Mouse (Mus musculus): ENCODE results near the gene Gm10320. TPM values are rescaled to one million over a fixed set of nuclear protein-coding genes. Genes with fewer than 3 reads are reported as not detected.

Gene Gm10320
- polyA plus RNA-seq, 1 experiment from 2014 or later = 0.79 TPM

DNA sequence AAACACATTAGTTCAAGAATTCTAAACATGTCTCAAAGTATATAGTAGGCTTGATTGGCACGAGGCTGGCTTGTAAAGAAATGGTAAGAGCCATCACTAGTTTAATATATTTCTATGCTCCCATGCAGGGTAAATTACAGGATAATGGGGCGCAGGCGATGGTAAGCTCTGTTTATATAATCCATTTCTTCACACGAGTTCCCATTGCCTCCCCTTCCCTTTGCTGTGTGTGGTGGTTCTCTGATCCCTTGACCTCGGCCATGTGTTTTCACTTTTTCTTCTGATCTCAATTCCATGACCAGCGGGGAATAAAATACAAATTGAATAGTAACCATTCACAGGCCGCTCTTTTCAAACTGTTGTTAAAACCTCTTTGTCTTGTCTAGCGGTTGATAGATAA, 11.8 kb upstream of the Gm10320 start:
- 3% methylated on average over 8 of the region's 8 CpGs for WGBS
- H3K4me2 ChIP-seq = peak overlapping the region; percentile 76; the same call in 1 of the 2 replicates

DNA sequence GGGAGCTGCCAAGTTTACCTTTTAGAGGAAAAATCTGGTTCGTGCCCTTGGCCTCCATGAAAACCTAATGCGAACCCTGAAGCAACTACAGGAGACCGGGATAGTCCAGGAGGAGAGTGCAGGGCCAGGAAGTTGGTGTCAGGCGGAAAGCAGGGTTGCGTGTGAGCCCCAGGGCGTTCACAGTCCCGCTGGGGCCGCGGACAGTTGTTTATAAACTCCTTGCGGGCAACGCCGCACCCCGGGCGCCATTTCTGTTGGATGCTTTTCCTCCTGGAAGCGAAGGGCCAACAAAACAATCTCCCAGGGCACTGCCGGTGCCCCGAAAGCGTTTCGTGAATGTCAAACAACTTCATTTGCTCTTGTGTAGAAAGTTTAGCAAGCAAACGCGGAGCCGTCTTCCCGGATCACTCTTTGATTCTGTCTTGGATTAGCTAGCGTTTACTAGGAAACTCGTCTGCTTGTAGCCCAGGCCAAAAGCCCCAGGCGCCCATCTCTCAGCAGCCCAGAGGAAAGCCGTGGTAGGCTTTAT, 11.1 kb upstream of the Gm10320 start:
- H3K4me3 ChIP-seq = peak overlapping the region; percentile 25
- WGBS = 2% methylated on average over 27 of the region's 27 CpGs
- H3K9ac ChIP-seq = no peak overlapping the region
- peaks cover 28% of the 10 kb centered on the region for H3K4me1 ChIP-seq (replicated peaks)
- H3K27ac ChIP-seq = no peak overlapping the region
- peak overlapping the region; percentile 51 for H3K4me2 ChIP-seq
- no peaks in the 10 kb centered on the region for H3K36me3 ChIP-seq
- no peak for ATAC-seq (replicated peaks; ENCODE audit: insufficient number of reproducible peaks, insufficient read depth, low FRiP score, low read depth)
- H3K27me3 ChIP-seq = peaks cover 99% of the 10 kb centered on the region
- H3K9me3 ChIP-seq (replicated peaks) = no peaks in the 10 kb centered on the region

More for the DNA sequence above, 11.8 kb upstream of the Gm10320 start:
- no peak overlapping the region for H3K9ac ChIP-seq
- 0 out of 2 replicates have a peak overlapping the region, but pooled peaks have one; percentile 42 for H3K4me3 ChIP-seq
- H3K27ac ChIP-seq = no peak overlapping the region
- peaks cover 99% of the 10 kb centered on the region for H3K27me3 ChIP-seq
- no peaks in the 10 kb centered on the region for H3K9me3 ChIP-seq (replicated peaks)
- no peak for ATAC-seq (replicated peaks; ENCODE audit: insufficient number of reproducible peaks, insufficient read depth, low FRiP score, low read depth)
- H3K36me3 ChIP-seq = no peaks in the 10 kb centered on the region
- peaks cover 28% of the 10 kb centered on the region for H3K4me1 ChIP-seq (replicated peaks)

DNA sequence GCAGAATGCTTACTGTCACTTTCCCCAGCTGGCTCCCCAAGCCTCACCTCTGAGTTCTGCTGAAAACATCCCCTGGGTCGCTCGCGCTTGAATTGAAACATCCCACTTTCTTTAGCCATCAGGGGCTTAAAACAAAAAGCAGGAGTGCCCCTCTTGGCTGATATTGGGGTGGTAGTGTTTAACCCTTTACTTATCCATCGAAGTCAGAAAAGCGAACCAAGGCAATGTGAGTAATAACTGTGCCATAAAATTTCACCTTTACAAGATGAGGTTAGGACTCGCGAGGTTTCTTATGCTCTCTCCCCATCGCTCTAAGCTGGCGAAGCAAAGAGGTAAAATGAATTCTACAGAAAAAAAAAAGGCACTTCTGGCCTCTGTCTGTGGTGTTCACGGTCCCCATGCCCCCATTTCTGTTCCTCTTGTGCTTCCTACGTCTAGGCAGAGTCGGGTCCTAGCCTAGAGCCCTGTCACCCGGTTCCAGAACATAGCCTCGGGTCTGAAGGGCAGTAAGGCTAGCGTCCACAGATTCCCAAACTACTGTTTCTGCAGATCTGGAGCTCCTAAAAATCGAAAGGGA, 10.5 kb upstream of the Gm10320 start:
- H3K36me3 ChIP-seq = no peaks in the 10 kb centered on the region
- H3K27ac ChIP-seq = no peak overlapping the region
- peaks cover 99% of the 10 kb centered on the region for H3K27me3 ChIP-seq
- no peak for ATAC-seq (replicated peaks; ENCODE audit: insufficient number of reproducible peaks, insufficient read depth, low FRiP score, low read depth)
- peaks cover 28% of the 10 kb centered on the region for H3K4me1 ChIP-seq (replicated peaks)
- H3K4me3 ChIP-seq = peak overlapping the region; percentile 25
- 5% methylated on average over 16 of the region's 16 CpGs for WGBS
- peak overlapping the region; percentile 51; the same call in 1 of the 2 replicates for H3K4me2 ChIP-seq
- H3K9ac ChIP-seq = no peak overlapping the region
- H3K9me3 ChIP-seq (replicated peaks) = no peaks in the 10 kb centered on the region

DNA sequence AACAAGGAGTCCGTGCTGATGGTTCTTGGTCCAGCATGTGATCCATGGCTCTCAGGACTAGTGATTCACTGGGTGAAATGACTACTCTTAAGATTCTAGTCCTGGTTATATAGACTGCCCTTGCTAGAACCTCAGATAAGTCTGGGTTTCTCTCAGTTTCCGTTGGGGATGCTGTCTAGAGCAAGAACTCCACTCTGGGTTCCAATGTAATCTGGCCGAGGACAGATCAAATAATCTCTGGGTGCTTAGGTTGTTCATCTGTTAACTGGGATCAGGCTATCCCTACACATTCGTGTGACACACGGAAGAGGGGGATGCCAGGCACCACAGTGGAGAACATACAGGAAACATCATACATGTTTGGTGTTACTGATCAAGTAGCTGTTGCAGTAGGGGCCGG, 9.5 kb upstream of the Gm10320 start:
- WGBS = 8% methylated on average over 6 of the region's 6 CpGs
- H3K9me3 ChIP-seq (replicated peaks) = no peaks in the 10 kb centered on the region
- no peak for ATAC-seq (replicated peaks; ENCODE audit: insufficient number of reproducible peaks, insufficient read depth, low FRiP score, low read depth)
- no peaks in the 10 kb centered on the region for H3K36me3 ChIP-seq
- peaks cover 28% of the 10 kb centered on the region for H3K4me1 ChIP-seq (replicated peaks)
- no peak overlapping the region for H3K4me3 ChIP-seq
- H3K4me2 ChIP-seq = no peak overlapping the region
- no peak overlapping the region for H3K27ac ChIP-seq
- H3K27me3 ChIP-seq = peaks cover 94% of the 10 kb centered on the region
- no peak overlapping the region for H3K9ac ChIP-seq

DNA sequence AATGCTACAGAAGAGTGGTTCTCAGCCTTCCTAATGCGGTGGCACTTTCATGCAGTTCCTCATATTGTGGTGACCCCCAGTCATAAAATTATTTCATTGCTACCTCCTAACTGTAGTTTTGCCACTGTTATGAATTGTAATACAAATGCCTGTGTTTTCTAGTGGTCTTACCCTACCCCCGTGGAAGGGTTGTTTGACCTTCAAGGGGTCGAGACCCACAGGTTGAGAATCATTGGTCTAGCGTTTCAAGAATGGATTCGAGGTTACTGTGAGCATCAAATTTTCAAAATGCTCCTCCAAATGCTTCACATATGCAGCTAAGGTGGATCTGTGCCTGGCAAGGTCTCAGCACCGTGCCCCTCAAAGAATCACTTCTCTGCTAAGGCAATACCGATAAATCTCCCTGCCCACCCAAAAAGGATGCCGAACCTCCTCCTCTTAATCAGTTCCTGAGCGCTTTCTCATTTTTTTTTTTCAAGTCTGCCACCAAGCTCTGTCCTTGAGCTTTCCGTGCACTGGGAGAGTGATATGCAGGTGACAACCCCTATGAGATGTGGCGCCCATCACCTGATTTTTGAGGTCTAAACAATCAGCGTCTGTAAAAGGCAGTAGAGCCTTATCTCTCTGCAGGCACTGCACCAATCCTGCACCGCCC, 8.8 kb upstream of the Gm10320 start:
- H3K27ac ChIP-seq = no peak overlapping the region
- no peaks in the 10 kb centered on the region for H3K36me3 ChIP-seq
- peaks cover 87% of the 10 kb centered on the region for H3K27me3 ChIP-seq
- H3K4me3 ChIP-seq = no peak overlapping the region
- peaks cover 28% of the 10 kb centered on the region for H3K4me1 ChIP-seq (replicated peaks)
- H3K9ac ChIP-seq = no peak overlapping the region
- no peaks in the 10 kb centered on the region for H3K9me3 ChIP-seq (replicated peaks)
- WGBS = 26% methylated on average over 13 of the region's 13 CpGs
- no peak for ATAC-seq (replicated peaks; ENCODE audit: insufficient number of reproducible peaks, insufficient read depth, low FRiP score, low read depth)
- no peak overlapping the region for H3K4me2 ChIP-seq

DNA sequence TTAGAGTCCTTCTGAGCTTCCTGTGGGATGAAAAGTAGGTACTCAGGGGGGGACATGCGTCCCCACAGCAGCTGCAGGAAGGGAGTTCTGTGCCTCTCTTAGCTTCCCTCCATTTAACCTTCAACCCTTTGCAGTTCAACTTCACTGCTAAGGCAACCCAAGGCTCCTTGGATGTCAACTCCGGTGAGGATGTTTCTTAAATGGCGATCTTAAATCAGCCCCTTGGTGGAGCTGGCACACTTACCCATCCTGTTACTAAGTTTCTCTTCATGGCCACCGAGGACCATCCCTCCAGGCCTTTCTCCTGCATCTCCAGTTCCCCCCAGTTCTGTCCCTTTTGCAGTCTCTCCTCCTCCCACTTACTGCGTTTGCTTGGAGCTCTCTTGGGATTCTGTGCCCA, 6.8 kb upstream of the Gm10320 start:
- H3K4me1 ChIP-seq (replicated peaks) = peaks cover 12% of the 10 kb centered on the region
- H3K27me3 ChIP-seq = peaks cover 78% of the 10 kb centered on the region
- H3K9me3 ChIP-seq (replicated peaks) = no peaks in the 10 kb centered on the region
- no peak overlapping the region for H3K9ac ChIP-seq
- H3K36me3 ChIP-seq = no peaks in the 10 kb centered on the region
- H3K4me3 ChIP-seq = no peak overlapping the region
- ATAC-seq (replicated peaks; ENCODE audit: insufficient number of reproducible peaks, insufficient read depth, low FRiP score, low read depth) = no peak
- 64% methylated on average over 5 of the region's 5 CpGs for WGBS
- no peak overlapping the region for H3K27ac ChIP-seq
- no peak overlapping the region for H3K4me2 ChIP-seq

DNA sequence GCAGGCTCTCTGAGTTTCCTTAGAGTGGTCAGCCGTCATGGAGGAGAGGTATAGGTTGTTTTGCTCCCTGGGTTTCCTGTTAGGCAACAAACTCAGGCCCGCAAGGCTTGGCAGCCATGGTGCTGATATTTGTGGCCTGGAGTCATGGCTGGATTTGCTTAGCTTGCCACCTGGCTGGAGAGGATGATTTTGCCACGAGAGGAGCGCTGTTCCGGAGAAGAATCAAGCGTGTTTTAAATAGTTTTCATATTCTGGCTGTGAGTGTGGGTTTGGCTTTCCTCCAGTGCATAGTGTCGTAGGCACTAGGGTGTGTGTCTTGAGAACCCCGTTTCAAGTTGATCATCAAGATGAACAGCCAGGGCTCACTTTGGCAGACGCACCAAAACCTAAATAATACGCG, 6.3 kb upstream of the Gm10320 start:
- Histone ChIP-seq H3K4me3 (no peak overlapping the region), H3K9me3 (replicated peaks) (no peaks in the 10 kb centered on the region), H3K27ac (no peak overlapping the region), H3K36me3 (no peaks in the 10 kb centered on the region), H3K4me1 (replicated peaks) (peaks cover 11% of the 10 kb centered on the region), H3K27me3 (peaks cover 78% of the 10 kb centered on the region), H3K4me2 (no peak overlapping the region), H3K9ac (no peak overlapping the region)
- 57% methylated on average over 11 of the region's 11 CpGs for WGBS
- ATAC-seq (replicated peaks; ENCODE audit: insufficient number of reproducible peaks, insufficient read depth, low FRiP score, low read depth) = no peak

DNA sequence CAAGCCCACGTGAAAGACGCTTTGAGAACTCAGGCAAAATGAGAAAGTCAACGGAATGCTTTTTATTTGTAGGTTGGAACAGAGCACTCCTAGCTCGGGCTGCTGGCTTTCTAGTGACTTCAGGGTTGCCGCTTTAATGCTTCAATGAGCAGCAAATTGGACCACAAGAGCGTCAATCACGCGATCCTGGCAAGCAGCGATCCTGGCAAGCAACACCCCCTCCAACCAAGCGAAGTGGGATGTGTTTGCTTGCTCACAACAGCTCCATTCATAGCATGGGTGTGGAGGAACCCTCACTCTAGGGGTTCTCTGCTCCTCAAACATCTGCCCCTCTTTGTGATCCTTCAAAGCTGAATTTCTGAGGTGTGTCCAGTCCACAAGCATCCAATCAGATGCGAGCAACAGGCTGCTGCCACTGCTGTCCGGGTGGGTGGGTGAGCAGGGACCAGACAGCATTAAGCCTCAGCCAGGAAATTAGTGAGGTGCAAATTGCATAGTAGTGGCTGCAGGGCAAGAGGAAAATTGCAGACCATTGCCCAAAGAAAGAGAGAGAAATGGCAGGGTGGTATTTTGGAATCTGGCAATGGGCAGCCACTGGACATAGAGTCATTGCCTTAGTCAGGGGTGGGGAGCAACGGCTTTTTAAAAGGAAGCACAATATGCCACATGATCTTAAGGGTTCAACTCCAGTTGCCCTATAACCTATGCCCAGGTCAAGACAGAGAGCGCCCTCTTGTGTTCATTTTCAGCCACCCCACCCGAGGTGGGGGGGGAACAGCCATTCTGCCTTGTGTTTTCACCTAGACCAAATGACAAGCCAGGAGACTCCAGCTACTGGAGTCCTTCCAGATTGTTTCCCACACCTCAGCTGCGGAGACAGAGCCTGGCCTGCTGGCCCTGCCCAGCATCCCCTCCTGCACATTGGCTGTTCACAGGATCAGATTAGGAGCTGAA, 5.4 kb upstream of the Gm10320 start:
- Histone ChIP-seq H3K27ac (no peak overlapping the region), H3K4me2 (no peak overlapping the region), H3K4me3 (no peak overlapping the region), H3K4me1 (replicated peaks) (peaks cover 2% of the 10 kb centered on the region; the same call in 1 of the 2 replicates), H3K27me3 (peaks cover 72% of the 10 kb centered on the region), H3K9ac (no peak overlapping the region), H3K9me3 (replicated peaks) (no peaks in the 10 kb centered on the region), H3K36me3 (no peaks in the 10 kb centered on the region)
- ATAC-seq (replicated peaks; ENCODE audit: insufficient number of reproducible peaks, insufficient read depth, low FRiP score, low read depth) = no peak
- 40% methylated on average over 16 of the region's 16 CpGs for WGBS

DNA sequence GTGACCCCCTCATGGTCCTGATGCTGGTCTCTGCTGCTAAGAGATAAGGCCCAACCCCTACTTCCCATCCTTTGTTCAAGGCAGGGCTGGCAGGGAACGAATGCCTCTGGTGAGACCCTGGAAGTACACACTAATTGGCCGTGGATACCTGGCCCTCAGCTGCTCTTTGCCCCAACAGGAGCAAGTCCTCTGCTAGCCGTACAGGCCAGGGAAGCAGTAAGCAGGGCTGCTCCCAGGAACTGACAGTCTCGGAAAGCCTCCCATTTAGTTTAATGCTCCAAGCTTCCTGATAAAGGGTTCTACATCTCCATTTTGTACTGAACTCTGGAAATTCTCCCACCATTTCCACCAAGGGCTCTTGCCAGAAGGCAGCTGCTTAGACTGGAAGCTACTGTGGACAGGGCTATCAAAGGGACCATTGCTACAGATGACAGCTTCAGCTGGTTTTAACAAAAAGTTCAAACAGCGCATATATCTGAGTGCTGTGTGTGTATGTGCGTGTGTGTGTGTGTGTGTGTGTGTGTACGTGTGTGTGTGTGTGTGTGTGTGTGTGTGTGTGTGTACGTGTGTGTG, 2.8 kb upstream of the Gm10320 start:
- H3K4me3 ChIP-seq = no peak overlapping the region
- no peaks in the 10 kb centered on the region for H3K9me3 ChIP-seq (replicated peaks)
- ATAC-seq (replicated peaks; ENCODE audit: insufficient number of reproducible peaks, insufficient read depth, low FRiP score, low read depth) = no peak
- 64% methylated on average over 7 of the region's 8 CpGs for WGBS
- H3K27ac ChIP-seq = no peak overlapping the region
- peaks cover 46% of the 10 kb centered on the region for H3K27me3 ChIP-seq
- no peak overlapping the region for H3K4me2 ChIP-seq
- no peaks in the 10 kb centered on the region for H3K4me1 ChIP-seq (replicated peaks)
- no peaks in the 10 kb centered on the region for H3K36me3 ChIP-seq
- no peak overlapping the region for H3K9ac ChIP-seq

DNA sequence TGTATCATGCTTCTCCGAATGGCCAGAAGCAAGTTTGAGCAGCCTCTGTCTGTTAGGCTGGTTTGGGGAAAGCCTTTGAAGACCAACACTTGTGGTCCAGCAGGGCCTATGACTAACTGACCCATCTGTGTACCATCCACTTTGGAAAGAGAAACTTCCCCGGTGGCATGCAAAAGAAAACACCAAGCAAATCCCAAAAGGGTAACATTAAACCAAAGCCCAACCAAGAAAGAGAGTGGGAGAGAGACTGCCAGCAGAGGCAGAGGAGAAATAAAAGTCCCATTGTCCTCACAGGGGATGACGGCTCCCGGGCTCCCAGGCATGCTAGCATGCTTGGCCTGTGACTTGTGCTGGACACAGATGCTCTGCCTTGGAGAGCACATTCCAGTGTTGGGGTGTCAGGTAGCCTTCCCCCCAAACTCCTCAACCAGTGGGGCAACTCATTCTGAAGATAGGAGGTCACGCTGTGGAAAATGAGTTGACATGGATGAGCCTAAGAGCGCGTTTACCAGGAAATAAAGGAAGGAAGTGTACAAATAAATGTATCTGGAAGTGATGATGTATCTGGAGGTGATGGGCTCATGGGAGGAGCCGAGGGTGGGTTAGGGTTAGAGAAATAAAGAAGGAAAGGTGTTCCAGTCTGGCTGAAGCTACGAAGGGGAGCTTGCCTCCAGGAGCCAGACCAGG, 911 bp upstream of the Gm10320 start:
- H3K9me3 ChIP-seq (replicated peaks) = no peaks in the 10 kb centered on the region
- ATAC-seq (replicated peaks; ENCODE audit: insufficient number of reproducible peaks, insufficient read depth, low FRiP score, low read depth) = no peak
- WGBS = 65% methylated on average over 9 of the region's 9 CpGs
- no peak overlapping the region for H3K9ac ChIP-seq
- H3K4me2 ChIP-seq = no peak overlapping the region
- H3K4me1 ChIP-seq (replicated peaks) = no peaks in the 10 kb centered on the region
- no peak overlapping the region for H3K4me3 ChIP-seq
- no peak overlapping the region for H3K27ac ChIP-seq
- peaks cover 28% of the 10 kb centered on the region for H3K27me3 ChIP-seq
- H3K36me3 ChIP-seq = no peaks in the 10 kb centered on the region

Data from heart, embryonic 15.5 days (tissue).